Comparison of ENCODE assay signal across 13 mouse cellular contexts in genomic region chr13:99030579-99031200, GRCm38 (mm10). TPM values are rescaled to one million over a fixed set of nuclear protein-coding genes. Genes with fewer than 3 reads are reported as not detected.
A peak's percentile ranks its signal among the peaks of the same experiment; 100 is the strongest.
DNase-seq lines count a peak whose midpoint lies in the region; ATAC-seq and TF ChIP-seq lines count a peak whose summit lies in the region.
"Had no signal": no experiment of that assay in that cellular context is flagged by ENCODE, and none has a peak within 500 bp of the region (broad histone marks: within the 10 kb centered on the region; RNA-seq: fewer than 3 reads in every experiment).

No protein-coding gene starts in this region.

- no peak for ATAC-seq in forebrain, embryonic 12.5 days (ENCODE audit: low FRiP score)
- no peak for ATAC-seq in limb, embryonic 12.5 days (ENCODE audit: insufficient number of reproducible peaks, insufficient read depth, low FRiP score, low TSS enrichment, low read depth)

- no peak overlapping the region for H3K9ac ChIP-seq in forebrain, embryonic 12.5 days
- no peak overlapping the region for H3K9ac ChIP-seq in limb, embryonic 12.5 days (replicated peaks)

- H3K4me2 ChIP-seq in forebrain, embryonic 12.5 days, result peak overlapping the region; percentile 19; the same call in 1 of the 2 replicates
- no peak overlapping the region for H3K4me2 ChIP-seq in limb, embryonic 12.5 days

- H3K36me3 ChIP-seq in testis, adult 2 months (ENCODE audit: control insufficient read depth, insufficient read depth, low read length), result no peaks in the 10 kb centered on the region
- no peaks in the 10 kb centered on the region for H3K36me3 ChIP-seq in forebrain, embryonic 12.5 days (replicated peaks)
- H3K36me3 ChIP-seq in limb, embryonic 12.5 days, result no peaks in the 10 kb centered on the region

- no peaks in the 10 kb centered on the region for H3K27me3 ChIP-seq in testis, adult 2 months (ENCODE audit: control insufficient read depth, insufficient read depth, low read length)
- H3K27me3 ChIP-seq in forebrain, embryonic 12.5 days, result peaks cover 9% of the 10 kb centered on the region; the same call in 1 of the 2 replicates
- H3K27me3 ChIP-seq in limb, embryonic 12.5 days, result no peaks in the 10 kb centered on the region

- no peaks in the 10 kb centered on the region for H3K9me3 ChIP-seq in forebrain, embryonic 12.5 days
- no peaks in the 10 kb centered on the region for H3K9me3 ChIP-seq in limb, embryonic 12.5 days

- TF ChIP-seq POLR2A in testis, adult 2 months (IDR thresholded peaks at IDR 0.05; ENCODE audit: control insufficient read depth, low read depth, low read length), result no peak

- WGBS in forebrain, embryonic 12.5 days, result 37% methylated on average over 15 of the region's 15 CpGs
- WGBS in limb, embryonic 12.5 days, result 63% methylated on average over 15 of the region's 15 CpGs

- H3K4me1 ChIP-seq in testis, adult 2 months (ENCODE audit: control insufficient read depth, insufficient read depth, low read length), result peaks cover 13% of the 10 kb centered on the region
- H3K4me1 ChIP-seq in forebrain, embryonic 12.5 days, result peaks cover 43% of the 10 kb centered on the region
- peaks cover 37% of the 10 kb centered on the region for H3K4me1 ChIP-seq in limb, embryonic 12.5 days (replicated peaks)

- TF ChIP-seq CTCF in testis, adult 2 months (IDR thresholded peaks at IDR 0.05; ENCODE audit: control insufficient read depth, insufficient read depth, insufficient replicate concordance, low read depth, low read length), result no peak

- no peak for DNase-seq in testis, postnatal 10 days (ENCODE audit: low spot score)
- DNase-seq in retina, embryonic 14.5 days (ENCODE audit: low spot score), result peak; percentile 38
- DNase-seq in cerebellum, adult 9-10 months, result no peak
- DNase-seq in gastrocnemius, postnatal 4 days (ENCODE audit: low spot score in 2 of 2), result no peak
- no peak for DNase-seq in layer of hippocampus, postnatal 25 days (ENCODE audit: extremely low spot score in 1 of 2, low spot score in 1 of 2)
- DNase-seq: adrenal gland, adult 8-10 months; cerebellum, postnatal 10 days; kidney, postnatal 4 days had no signal

- no peak overlapping the region for H3K4me3 ChIP-seq in testis, adult 2 months (ENCODE audit: control insufficient read depth, low read depth, low read length)
- H3K4me3 ChIP-seq in forebrain, embryonic 12.5 days (replicated peaks), result no peak overlapping the region
- H3K4me3 ChIP-seq in limb, embryonic 12.5 days (replicated peaks), result no peak overlapping the region

- peak overlapping the region; percentile 62 for H3K27ac ChIP-seq in testis, adult 2 months (ENCODE audit: control insufficient read depth, insufficient read depth, low read depth, low read length)
- H3K27ac ChIP-seq in forebrain, embryonic 12.5 days, result peak overlapping the region; percentile 36; the same call in 1 of the 2 replicates
- H3K27ac ChIP-seq in limb, embryonic 12.5 days, result peak overlapping the region; percentile 45; the same call in 1 of the 2 replicates
- H3K27ac ChIP-seq: stomach, postnatal 0 days had no signal

RNA-seq across cellular contexts. Expression of gene 1700024P04Rik, which starts 46.3 kb away (rescaled TPM):
- 561 and 657 TPM in 2 replicates for polyA plus RNA-seq in testis, adult 2 months (2012; rRNA removed)
- polyA plus RNA-seq in forebrain, embryonic 12.5 days (2016; fragmentation: Nextera tagmentation; extraction: Ambion mirVana), result not detected in 2 replicates
- polyA plus RNA-seq in limb, embryonic 12.5 days (2016; fragmentation: Nextera tagmentation; extraction: Ambion mirVana), result not detected in 2 replicates
- total RNA-seq in gastrocnemius, postnatal 4 days (2021), result not detected
- not detected for total RNA-seq in layer of hippocampus, postnatal 25 days (2021)
- total RNA-seq: adrenal gland, adult 8-10 months; liver, adult 2 months had no signal
- polyA plus RNA-seq: liver, adult 2 months; stomach, postnatal 0 days had no signal

Comparison
In these comparisons a context has a peak if more than half of its experiments do, and no peak if none do; other contexts are left out.
1. RNA of gene 1700024P04Rik, which starts 46.3 kb away (polyA plus RNA-seq): 561 to 657 TPM in testis, adult 2 months; not detected in forebrain, embryonic 12.5 days and not detected in limb, embryonic 12.5 days; every median in the first group is over 100 times any median in the second.
2. Peak in every context shown above with its lines, with median percentiles within 50 percentile points of each other: H3K27ac ChIP-seq.